Mouse (Mus musculus): ENCODE measurements around the gene Tysnd1.

GRCm38 (mm10) chr10:61661887-61662286, 33.4 kb upstream of the Tysnd1 start:
- TF ChIP-seq CTCF (IDR thresholded peaks at IDR 0.05) (no peak), EP300 (IDR thresholded peaks at IDR 0.05) (no peak)
